Mouse (Mus musculus) frontal cortex, postnatal 14 days (tissue): Measurements from ENCODE around the gene Coq7.

ENCODE experiments used
- DNase-seq, 2 experiments: peaks; one replicate each; pipeline ENCODE4 v3.0.0; 2022; ENCODE audit warnings: low spot score in 2 of 2

Gene Coq7

GRCm38 (mm10) chr7:118461400-118462136, 71.6 kb downstream of the Coq7 start:
- no peak for DNase-seq
